Mouse (Mus musculus) lung, postnatal 0 days (tissue): Measurements from ENCODE around the gene Gm20388.

ENCODE experiments used
- CTCF ChIP-seq: IDR thresholded peaks from 2 replicates; pipeline ENCODE4 v1.5.1; 2016; ENCODE audit warnings: antibody characterized with exemption, mild to moderate bottlenecking
- EP300 ChIP-seq: IDR thresholded peaks from 2 replicates; pipeline ENCODE4 v1.6.1; 2016; ENCODE audit warnings: antibody characterized with exemption, mild to moderate bottlenecking, control low read depth

DNA sequence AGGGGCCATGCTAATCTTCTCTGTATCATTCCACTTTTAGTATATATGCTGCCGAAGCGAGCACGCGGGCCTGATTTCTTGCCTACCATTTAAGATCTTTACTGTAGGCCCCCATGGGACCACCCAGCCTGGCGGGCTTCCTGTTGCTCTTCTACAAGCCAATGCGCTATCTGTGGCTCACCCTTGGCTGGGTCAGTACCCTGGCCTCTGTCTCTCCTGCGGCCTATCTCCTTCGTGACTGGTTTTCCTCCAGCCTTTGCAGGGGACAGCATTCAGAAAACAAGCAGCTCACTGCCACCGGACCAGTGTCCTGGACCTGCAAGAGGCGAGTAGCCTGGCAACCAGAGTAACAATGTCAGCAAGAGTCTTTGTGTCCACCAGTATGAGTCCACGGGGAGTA lies 2610.0 kb downstream of the Gm20388 start:
- TF ChIP-seq CTCF = no peak
- no peak for TF ChIP-seq EP300
